Mouse (Mus musculus) thymus, postnatal 0 days (tissue): ENCODE results near the gene Krtap4-8. TPM values are rescaled to one million over a fixed set of nuclear protein-coding genes. Genes with fewer than 3 reads are reported as not detected.
"Not testable (repeated sequence)": the region's sequence is repeated elsewhere in the genome, so short reads cannot be mapped to it uniquely, and the experiment has no call there.

Experiments
- DNase-seq: peaks from one replicate; pipeline ENCODE4 v3.0.0-alpha.2; 2015; ENCODE audit warnings: low spot score
- polyA plus RNA-seq: library from polyadenylated mRNA; unstranded; fragments of >200 nt; fragmentation: Nextera tagmentation; extraction: Ambion mirVana; gene quantifications from 2 replicates; pipeline ENCODE4 v1.2.1, GENCODE M21; 2015

Krtap4-8 gene
- not detected in 2 replicates for polyA plus RNA-seq

GRCm38 (mm10) chr11:99780604-99781003, at the start of gene Krtap4-8:
Krtap4-8 (minus strand) TSS chr11:99780704.
- DNase-seq = no peak

DNA sequence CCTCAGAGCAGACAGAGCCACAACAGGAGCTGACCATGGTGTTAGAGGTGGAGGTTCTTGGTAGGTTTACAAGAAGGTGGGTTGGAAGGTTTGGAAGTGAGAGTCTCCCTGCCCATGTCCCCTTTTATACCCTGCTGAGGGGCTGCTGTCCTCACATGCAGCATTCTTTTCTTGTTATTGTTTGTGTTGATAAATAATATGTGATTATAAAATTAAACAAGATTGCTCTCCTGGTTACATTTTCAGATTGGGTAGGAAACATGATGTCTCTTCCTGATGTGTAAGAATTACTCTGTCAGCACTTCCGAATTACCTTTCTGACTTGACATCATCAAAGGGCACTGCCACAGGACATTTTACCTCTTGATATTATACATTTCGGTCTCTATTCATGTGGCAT, 35.1 kb upstream of the Krtap4-8 start, which contains the start of gene Gm11564:
TSS of gene Gm11564 (minus strand) at position 101 of the 400 bp plus-strand sequence.
- DNase-seq = not testable (repeated sequence)

DNA sequence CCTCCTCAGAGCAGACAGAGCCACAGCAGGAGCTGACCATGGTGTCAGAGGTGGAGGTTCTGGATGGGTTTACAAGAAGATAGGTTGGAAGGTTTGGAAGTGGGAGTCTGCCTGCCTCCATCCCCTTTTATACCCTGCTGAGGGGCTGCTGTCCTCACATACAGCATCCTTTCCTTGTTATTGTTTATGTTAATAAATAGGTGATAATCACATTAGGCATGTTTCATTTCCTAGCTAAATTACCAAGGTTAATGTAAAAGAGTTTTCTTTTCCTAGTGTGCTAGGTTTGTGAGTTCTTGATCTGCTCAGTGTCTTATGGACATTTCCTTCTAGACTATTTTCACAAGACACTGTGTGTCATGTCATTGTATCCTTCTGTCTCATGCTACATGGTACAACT, 29.3 kb upstream of the Krtap4-8 start, which contains the start of gene Krtap4-13:
TSS of gene Krtap4-13 (minus strand) at position 101 of the 400 bp plus-strand sequence.
- DNase-seq = not testable (repeated sequence)

GRCm38 (mm10) chr11:99804346-99804745, 23.8 kb upstream of the Krtap4-8 start, which contains the start of gene Gm11554:
Gm11554 (minus strand) TSS chr11:99804446.
- not testable (repeated sequence) for DNase-seq

GRCm38 (mm10) chr11:99798832-99799231, 18.3 kb upstream of the Krtap4-8 start, which contains the start of gene Gm11569:
Gm11569 (minus strand) TSS chr11:99798932.
- DNase-seq = not testable (repeated sequence)

DNA sequence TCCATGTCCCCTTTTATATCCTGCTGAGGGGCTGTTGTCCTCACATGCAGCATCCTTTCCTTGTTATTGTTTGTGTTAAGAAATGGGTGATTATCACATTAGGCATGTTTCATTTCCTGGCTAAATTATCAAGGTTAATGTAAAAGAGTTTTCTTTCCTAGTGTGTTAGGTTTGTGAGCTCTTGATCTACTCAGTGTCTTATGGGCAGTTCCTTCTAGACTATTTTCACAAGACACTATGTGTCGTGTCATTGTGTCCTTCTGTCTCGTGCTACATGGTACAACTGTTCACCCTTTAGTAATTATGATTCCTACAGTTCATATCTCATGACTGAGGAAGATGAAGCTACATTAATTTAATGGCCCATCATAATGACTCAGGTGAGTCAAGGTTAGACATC, 12.9 kb upstream of the Krtap4-8 start, which contains the start of gene Gm11596:
TSS of gene Gm11596 (minus strand) at position 101 of the 400 bp plus-strand sequence.
- DNase-seq = no peak

GRCm38 (mm10) chr11:99784900-99785299, 4.4 kb upstream of the Krtap4-8 start, which contains the start of gene Krtap4-9:
Krtap4-9 (plus strand) TSS chr11:99785200.
- DNase-seq = not testable (repeated sequence)

DNA sequence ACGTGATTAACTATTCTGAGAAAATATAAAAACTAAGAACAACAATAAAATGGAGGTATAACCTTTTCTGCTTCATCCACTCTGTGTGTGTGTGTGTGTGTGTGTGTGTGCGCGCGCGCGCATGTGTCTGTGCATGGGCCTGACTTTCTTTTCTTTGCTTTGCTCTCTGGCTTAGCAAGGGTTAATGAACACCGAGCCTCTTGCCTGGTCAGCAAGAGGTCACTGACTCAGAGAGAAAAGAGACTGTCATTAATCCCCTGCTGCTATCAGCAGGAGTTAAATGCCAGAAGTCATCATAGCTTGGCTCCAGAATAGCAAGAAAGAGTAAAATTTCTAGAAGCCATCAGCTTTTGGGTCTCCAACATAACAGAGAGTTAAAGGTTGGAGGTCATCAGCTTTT, 2.1 kb downstream of the Krtap4-8 start:
- no peak for DNase-seq

DNA sequence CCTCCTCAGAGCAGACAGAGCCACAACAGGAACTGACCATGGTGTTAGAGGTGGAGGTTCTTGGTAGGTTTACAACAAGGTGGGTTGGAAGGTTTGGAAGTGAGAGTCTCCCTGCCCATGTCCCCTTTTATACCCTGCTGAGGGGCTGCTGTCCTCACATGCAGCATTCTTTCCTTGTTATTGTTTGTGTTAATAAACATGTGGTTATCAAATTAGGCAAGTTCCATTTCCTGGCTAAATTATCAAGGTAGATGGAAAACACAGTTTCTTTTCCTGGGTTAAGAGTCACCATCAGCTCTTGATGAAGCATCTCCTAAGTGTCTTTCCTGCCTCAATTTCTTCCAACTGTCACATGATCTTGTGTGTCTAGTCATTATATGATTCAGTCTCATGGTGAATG, 7.7 kb downstream of the Krtap4-8 start, which contains the start of gene Gm11595:
TSS of gene Gm11595 (minus strand) at position 101 of the 400 bp plus-strand sequence.
- not testable (repeated sequence) for DNase-seq

DNA sequence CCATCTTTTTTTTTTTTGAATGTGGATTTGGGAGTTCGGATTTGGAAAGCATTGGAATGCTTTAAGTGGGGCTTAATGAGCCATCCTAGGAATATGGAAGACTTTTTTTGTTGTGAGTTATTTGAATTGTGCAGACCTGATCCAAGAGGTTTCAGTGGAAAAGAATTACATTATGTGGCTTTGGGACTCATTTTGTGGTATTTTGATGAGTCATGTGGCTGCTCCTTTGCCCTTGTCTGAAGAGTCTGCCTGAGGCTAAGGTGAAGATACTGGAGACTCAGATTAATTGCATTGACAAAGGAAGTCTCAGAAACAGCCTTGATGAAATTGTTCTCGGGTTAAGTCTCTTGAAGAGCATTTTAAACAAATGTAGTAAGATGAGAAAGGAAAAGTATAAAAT, 12.1 kb downstream of the Krtap4-8 start:
- no peak for DNase-seq

- DNase-seq = no peak
These were observed 21.6 kb downstream of the Krtap4-8 start for GRCm38 (mm10) chr11:99758877-99759276.

DNA sequence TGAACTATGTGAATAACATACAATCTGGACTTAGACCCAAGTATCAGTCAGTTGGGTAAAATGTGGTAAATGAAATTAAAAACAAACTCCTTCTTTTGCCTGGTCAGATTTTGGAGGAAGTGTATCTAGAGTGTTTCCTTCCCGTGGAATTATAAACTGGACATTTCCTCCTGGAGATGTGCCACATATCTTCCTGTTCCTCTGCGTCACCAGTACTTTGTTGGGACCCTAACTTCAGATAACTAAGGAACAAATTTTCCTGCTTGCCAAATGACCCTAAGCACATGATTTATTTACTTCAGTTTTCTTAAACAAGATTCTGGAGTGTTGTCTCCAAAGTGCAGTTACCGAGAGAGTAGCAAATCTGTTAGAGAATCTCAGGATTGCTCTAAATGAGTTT, 36.5 kb downstream of the Krtap4-8 start:
- DNase-seq = no peak

DNA sequence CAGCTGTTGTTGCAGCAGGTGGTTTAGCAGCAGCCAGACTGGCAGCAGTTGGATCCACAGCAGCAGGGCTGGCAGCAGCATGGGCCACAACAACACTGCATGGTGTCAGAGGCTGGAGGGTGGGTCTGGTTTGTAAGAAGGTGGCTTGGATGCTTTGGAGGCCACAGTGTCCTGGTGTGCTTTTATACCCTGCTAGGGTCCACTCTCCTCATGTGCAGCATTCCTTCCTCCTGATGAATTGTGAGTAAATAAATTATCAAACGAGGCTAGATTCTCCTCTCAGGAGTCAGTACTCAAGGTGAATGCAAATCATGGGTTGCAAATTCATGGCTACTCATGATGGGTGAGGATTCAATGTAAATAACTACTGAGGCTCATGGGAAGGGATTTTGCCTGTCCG, 46.3 kb downstream of the Krtap4-8 start, which contains the start of gene Gm14180:
TSS of gene Gm14180 (minus strand) at position 101 of the 400 bp plus-strand sequence.
- DNase-seq = no peak

Other genes with a start within 250 kb of the Krtap4-8 start
- gene Krt40, start 237.5 kb downstream of the Krtap4-8 start, polyA plus RNA-seq = not detected in 2 replicates
- 0.33 TPM in 1 of 2 replicates, not detected in the other for gene Krtap3-3, start 229.8 kb downstream of the Krtap4-8 start, polyA plus RNA-seq
- gene Krtap3-2, start 223.9 kb downstream of the Krtap4-8 start, polyA plus RNA-seq = not detected in 2 replicates
- gene Gm11939, start 221.2 kb downstream of the Krtap4-8 start, polyA plus RNA-seq = not detected in 2 replicates
- not detected in 2 replicates for gene Krtap3-1, start 214.1 kb downstream of the Krtap4-8 start, polyA plus RNA-seq
- not detected in 2 replicates for gene Krtap1-5, start 199.7 kb downstream of the Krtap4-8 start, polyA plus RNA-seq
- gene Krtap1-4, start 197.1 kb downstream of the Krtap4-8 start, polyA plus RNA-seq = not detected in 2 replicates
- gene Krtap1-3, start 189.4 kb downstream of the Krtap4-8 start, polyA plus RNA-seq = not detected in 2 replicates
- gene Krtap9-3, start 182.6 kb downstream of the Krtap4-8 start, polyA plus RNA-seq = not detected in 2 replicates
- gene Gm11938, start 177.4 kb downstream of the Krtap4-8 start, polyA plus RNA-seq = not detected in 2 replicates
- not detected in 2 replicates for gene Gm11937, start 170.5 kb downstream of the Krtap4-8 start, polyA plus RNA-seq
- gene Krtap2-4, start 165.9 kb downstream of the Krtap4-8 start, polyA plus RNA-seq = not detected in 2 replicates
- 0.27 TPM in 1 of 2 replicates, not detected in the other for gene Gm11562, start 160.3 kb downstream of the Krtap4-8 start, polyA plus RNA-seq
- not detected in 2 replicates for gene Krtap4-1, start 152.5 kb downstream of the Krtap4-8 start, polyA plus RNA-seq
- not detected in 2 replicates for gene Krtap4-2, start 145.6 kb downstream of the Krtap4-8 start, polyA plus RNA-seq
- not detected in 2 replicates for gene Krtap4-7, start 136.6 kb downstream of the Krtap4-8 start, polyA plus RNA-seq
- gene Gm11555, start 130.5 kb downstream of the Krtap4-8 start, polyA plus RNA-seq = not detected in 2 replicates
- not detected in 2 replicates for gene Gm11563, start 121.7 kb downstream of the Krtap4-8 start, polyA plus RNA-seq
- gene Krtap4-6, start 114.7 kb downstream of the Krtap4-8 start, polyA plus RNA-seq = not detected in 2 replicates
- gene Gm14190, start 90.0 kb downstream of the Krtap4-8 start, polyA plus RNA-seq = not detected in 2 replicates
- not detected in 2 replicates for gene Gm14180, start 46.4 kb downstream of the Krtap4-8 start, polyA plus RNA-seq
- gene Gm11595, start 7.8 kb downstream of the Krtap4-8 start, polyA plus RNA-seq = not detected in 2 replicates
- gene Krtap4-9, start 4.5 kb upstream of the Krtap4-8 start, polyA plus RNA-seq = not detected in 2 replicates
- not detected in 2 replicates for gene Gm11596, start 12.8 kb upstream of the Krtap4-8 start, polyA plus RNA-seq
- not detected in 2 replicates for gene Gm11569, start 18.2 kb upstream of the Krtap4-8 start, polyA plus RNA-seq
- not detected in 2 replicates for gene Gm11554, start 23.7 kb upstream of the Krtap4-8 start, polyA plus RNA-seq
- not detected in 2 replicates for gene Krtap4-13, start 29.2 kb upstream of the Krtap4-8 start, polyA plus RNA-seq
- gene Gm11564, start 35.0 kb upstream of the Krtap4-8 start, polyA plus RNA-seq = not detected in 2 replicates
- gene 2300003K06Rik, start 57.4 kb upstream of the Krtap4-8 start, polyA plus RNA-seq = not detected in 2 replicates
- gene Krtap4-16, start 70.9 kb upstream of the Krtap4-8 start, polyA plus RNA-seq = not detected in 2 replicates
- not detected in 2 replicates for gene Gm11568, start 77.2 kb upstream of the Krtap4-8 start, polyA plus RNA-seq
- gene Gm11559, start 83.8 kb upstream of the Krtap4-8 start, polyA plus RNA-seq = not detected in 2 replicates
- not detected in 2 replicates for gene Krtap9-1, start 92.7 kb upstream of the Krtap4-8 start, polyA plus RNA-seq
- not detected in 2 replicates for gene Gm11567, start 98.5 kb upstream of the Krtap4-8 start, polyA plus RNA-seq
- gene Krtap31-1, start 127.2 kb upstream of the Krtap4-8 start, polyA plus RNA-seq = not detected in 2 replicates
- gene Gm11565, start 134.0 kb upstream of the Krtap4-8 start, polyA plus RNA-seq = 0.14 TPM in 1 of 2 replicates, not detected in the other
- gene Krtap31-2, start 155.6 kb upstream of the Krtap4-8 start, polyA plus RNA-seq = not detected in 2 replicates
- not detected in 2 replicates for gene Krtap9-5, start 167.8 kb upstream of the Krtap4-8 start, polyA plus RNA-seq
- gene Krtap29-1, start 198.3 kb upstream of the Krtap4-8 start, polyA plus RNA-seq = not detected in 2 replicates
- not detected in 2 replicates for gene Krtap16-1, start 205.9 kb upstream of the Krtap4-8 start, polyA plus RNA-seq
- 0.23 TPM in 1 of 2 replicates, not detected in the other for gene Krtap17-1, start 213.3 kb upstream of the Krtap4-8 start, polyA plus RNA-seq
- gene Krt33a, start 235.5 kb upstream of the Krtap4-8 start, polyA plus RNA-seq = 0.10 and 0.29 TPM in 2 replicates
- gene Krt33b, start 249.2 kb upstream of the Krtap4-8 start, polyA plus RNA-seq = 0.26 and 0.30 TPM in 2 replicates